Mouse (Mus musculus) left cerebral cortex, adult 18-20 months (tissue): Measurements from ENCODE around the gene Calr3. TPM values are rescaled to one million over a fixed set of nuclear protein-coding genes. Genes with fewer than 3 reads are reported as not detected.

ENCODE experiments used
- DNase-seq, 2 experiments: peaks; one replicate each; pipeline ENCODE4 v3.0.0; 2021 to 2022; ENCODE audit warnings: low spot score in 2 of 2, mixed read lengths in 1 of 2
- long read RNA-seq, 2 experiments: library from polyadenylated mRNA; stranded (forward); transcript quantifications; one replicate each; pipeline ENCODE4 v2.0.0; 2021
- total RNA-seq, 2 experiments: library from RNA; stranded (reverse); gene quantifications; 2 replicates each; pipeline ENCODE4 v1.2.3; 2021

Gene Calr3
- 1 to 10 TPM; 1.0 to 1.1 TPM for total RNA-seq
- long read RNA-seq, experiment 1, partial matches to known transcripts: 0 of 1 reads
- long read RNA-seq, experiment 1, other reads (novel, unspliced or antisense): 0 of 1 reads
- long read RNA-seq, experiment 2, partial matches to known transcripts: 0 of 1 reads
- long read RNA-seq, experiment 2, other reads (novel, unspliced or antisense): 0 of 1 reads

DNA sequence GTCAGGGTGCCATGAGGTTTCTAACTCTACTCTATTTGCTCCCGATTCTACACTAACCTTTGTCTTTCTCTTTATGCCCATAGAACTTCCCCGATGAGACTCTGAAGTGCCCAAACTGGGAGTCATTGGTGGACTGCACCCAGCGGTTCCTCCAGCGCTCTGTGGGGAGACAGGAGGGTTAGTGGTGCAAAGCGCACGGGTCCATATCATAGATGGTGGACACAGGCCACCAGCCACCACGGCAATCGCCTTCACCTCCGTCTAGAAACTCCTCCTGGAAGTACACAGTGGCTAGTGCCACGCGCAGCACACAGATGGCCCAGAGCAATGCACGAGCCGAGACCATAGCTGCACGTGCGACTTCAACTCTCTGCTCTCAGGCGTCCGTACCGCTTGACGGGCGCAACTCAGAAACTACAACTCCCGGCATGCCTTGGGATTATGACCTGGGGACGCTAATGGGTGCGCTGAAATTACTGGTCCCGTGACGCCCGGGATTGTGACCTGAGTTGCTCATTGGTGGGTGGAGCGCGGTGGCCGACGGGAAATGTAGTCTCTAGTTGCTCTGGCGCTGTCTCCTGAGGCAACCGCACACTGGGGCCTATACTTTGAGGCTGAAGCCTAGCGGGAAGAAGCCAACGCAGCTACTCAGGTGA is at the start of gene Calr3, which contains the start of gene 1700030K09Rik:
Gene Calr3, minus strand, starts transcription at position 533 of the 656 bp plus-strand sequence.
Gene 1700030K09Rik, plus strand, starts transcription at position 543 of the 656 bp plus-strand sequence.
- DNase-seq: peak; percentile 99 to 100

DNA sequence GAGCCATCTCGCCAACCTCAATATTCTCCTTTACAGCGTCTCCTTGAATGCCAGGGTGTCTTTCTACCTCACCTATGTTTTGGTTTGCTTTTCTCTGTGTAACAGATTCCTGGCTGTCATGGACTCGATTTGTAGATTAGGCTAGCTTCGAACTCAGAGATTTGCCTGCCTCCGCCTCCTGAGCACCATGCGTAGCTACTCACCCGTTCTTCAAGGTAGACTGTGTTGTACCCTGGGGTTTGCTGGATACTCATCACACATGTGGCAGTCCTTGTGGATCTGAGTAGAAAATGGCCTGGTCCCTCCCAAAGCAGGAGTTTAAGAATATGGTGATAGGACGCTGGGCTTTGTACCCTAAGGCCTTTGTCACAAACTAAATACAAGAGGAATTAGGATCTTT is 49.7 kb upstream of the Calr3 start:
- no peak for DNase-seq

DNA sequence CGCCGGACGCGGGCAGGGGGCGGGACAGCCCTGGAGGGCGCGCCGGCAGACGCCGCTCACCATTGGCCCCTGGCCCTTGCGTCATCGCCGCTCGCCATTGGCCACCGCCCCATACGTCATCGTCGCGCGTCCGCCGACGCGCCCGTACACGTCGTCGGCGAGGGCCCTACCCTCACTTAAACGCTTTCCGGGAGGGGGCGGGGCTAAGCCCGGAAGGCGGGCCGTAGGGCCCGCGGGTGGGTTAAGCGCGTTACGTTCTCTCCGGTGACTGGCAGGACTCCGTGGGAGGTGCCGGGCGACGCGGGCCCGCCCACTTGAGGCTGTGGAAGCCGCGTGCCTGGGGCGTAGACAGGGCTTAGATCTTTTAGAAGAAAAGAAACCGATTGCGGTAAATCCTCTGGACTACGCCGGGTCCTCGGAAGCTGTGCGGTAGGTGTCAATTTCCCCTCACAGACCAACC is 49.0 kb upstream of the Calr3 start:
- peak; percentile 100 for DNase-seq

DNA sequence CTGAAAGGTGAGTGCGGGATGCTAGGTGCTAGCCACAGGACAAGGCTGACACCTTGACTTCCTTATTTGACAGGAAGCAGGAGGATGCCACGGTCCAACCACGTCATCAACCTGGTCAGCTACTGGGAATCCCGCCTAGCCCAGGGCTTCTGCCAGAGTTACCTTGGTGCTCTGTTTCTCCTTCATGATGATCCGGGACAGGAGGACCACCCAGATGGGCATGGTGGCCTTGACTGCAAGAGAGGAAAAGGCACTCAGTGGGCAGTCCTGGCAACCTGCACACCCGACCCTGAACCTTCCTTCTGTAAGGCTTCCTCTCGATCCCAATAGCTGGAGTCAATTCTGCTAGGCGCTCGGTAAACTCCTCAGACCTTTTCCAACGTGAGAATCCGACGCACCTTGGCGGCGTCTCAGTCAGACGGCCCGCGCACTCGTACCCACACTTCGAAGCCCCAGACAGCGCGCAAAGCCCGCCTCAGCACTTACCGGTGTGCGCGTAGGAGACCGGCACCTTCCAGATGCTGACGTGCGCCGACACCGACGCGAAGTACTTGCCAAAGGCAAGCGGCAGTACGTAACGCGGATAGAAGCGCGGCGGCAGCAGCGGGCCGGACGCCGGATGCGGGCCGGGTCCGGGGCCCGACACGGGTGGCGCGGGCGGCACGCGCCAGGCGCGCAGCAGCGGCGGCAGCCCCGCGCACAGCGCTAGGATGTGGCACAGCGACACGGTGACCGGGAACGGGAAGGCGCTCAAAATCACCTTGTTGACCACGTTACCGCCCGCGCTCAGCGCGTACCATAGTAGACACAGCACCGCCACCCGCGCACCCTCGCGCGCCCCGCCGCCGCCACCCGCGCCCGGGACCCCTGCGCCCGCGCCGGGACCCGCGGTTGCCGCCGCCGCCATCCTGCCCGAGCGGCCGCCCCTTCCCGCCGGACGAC is 48.3 kb upstream of the Calr3 start, which contains the start of gene Slc35e1:
Gene Slc35e1, minus strand, starts transcription at position 935 of the 942 bp plus-strand sequence.
- peak; percentile 27 to 44 for DNase-seq

DNA sequence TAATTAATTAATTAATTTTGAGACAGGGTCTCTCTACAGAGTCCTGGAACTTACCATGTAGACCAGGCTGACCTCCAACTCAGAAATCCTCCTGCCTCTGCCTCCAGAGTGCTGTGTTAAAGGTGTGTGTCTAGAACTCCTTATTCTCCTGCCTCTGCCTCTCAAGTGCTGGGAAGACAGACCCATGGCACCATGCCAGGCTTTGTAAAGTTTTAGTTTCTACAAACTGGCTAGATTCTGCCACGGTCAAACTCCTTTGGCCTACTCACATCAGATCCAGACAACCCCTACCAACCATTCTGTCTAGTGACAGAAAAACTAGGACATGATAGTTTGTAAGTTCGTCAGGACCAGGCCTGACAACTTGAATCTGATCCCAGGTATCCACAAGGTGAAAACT is 47.3 kb upstream of the Calr3 start:
- DNase-seq: no peak

DNA sequence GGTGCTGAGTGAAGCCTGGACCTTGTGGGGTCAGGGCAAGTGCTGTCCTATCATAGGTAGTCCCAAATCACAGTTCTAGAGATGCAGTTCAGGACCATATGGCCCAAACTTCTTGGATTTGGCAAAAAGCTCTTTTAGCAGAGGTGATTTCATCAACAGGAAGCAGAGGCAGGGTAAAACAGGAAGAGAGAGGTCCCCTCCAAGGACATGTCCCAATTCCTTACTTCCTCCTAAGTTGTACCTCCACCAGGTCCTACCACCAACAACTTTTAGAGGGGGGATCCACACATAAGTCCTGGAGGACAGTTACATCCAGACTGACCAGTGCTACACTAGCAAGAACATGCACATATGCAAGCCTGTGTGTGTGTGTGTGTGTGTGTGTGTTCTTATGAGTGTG is 43.3 kb upstream of the Calr3 start:
- no peak for DNase-seq

DNA sequence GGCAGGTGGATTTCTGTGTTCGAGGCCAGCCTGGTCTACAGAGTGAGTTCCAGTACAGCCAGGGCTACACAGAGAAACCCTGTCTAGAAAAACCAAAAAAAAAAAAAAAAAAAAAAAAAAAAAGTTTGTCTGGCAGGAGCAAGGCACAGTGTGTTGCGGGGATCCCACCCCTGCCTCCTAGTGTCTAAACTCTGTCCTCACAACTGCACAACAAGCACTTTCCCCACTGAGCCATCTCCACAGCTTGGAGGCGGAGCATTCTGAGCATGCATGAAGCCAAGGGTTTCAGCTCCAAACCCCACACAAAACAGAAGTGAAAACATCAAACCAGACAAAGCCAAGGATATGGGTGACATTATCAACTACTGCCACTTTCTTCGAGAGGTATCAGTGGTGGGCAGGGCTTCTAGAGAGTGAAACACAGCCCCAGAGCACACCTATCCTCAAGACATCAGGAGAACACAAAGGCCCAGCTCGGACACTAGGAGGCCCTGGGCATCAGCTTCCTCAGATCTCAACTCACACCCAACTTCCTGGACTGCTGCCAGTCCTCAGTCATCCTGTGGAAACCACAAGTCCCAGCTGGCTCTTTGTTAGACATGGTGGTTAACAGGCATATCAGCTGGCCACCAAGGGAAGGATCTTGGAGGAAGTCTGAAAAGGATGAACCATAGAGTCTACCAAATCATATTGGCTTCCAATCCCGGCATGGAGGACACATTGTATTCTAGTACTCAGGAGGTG is 42.0 kb upstream of the Calr3 start:
- no peak for DNase-seq

DNA sequence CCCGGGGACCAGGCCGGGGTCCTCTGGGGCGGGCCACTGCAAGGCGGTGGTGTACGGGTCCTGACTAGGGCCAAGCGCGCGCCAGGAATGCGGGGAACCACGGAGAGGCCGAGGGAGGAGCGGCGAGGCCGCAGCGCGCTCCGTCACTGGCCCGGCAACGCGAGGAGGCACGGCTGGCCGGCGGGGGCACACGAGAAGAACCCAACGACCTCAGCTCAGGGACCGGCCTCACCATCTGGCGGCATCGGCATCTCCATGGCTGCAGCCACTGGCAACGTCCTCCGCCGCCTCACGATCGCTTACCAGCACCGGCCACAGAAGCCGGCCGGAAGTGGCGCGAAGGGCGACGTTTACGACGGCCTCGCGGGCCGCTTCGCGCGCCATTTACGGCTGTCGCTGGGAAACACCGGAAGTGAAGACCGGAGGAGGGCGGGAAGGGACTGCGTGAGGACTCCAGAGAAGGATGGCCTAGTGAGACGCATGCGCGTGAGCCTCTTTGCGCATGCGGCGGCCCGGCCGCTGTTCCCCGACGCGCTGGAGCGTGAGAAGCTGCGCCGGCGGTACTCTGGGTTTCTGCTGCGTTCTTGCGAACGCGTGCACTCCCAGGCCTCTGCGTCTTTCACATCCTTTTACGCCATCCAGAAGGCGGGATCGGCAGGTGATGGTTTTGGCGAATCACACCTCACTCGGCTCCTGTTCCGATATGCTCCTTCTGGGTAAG is 31.3 kb upstream of the Calr3 start, which contains the start of gene Cherp:
Gene Cherp, minus strand, starts transcription at position 401 of the 721 bp plus-strand sequence.
- DNase-seq: peak; percentile 97 to 98

DNA sequence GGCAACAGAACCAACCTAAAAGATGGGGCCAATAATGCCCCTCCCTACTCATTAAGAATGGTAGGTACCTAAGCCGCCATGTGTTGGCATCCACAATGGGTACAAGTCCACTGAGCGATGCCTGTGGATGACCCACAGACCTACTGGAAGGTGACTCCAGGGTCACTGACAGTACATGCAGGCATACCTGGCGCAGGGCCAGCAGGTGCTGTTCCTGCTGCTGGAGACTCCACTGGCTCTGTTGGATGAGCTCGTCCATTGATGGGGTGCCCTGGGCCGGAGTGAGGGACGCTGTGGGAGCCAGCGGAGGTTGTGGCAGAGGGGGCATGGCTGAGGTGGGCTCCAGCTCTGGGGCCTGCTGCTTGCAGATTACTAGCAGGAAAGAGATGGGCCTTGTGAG is 27.0 kb upstream of the Calr3 start:
- no peak for DNase-seq

DNA sequence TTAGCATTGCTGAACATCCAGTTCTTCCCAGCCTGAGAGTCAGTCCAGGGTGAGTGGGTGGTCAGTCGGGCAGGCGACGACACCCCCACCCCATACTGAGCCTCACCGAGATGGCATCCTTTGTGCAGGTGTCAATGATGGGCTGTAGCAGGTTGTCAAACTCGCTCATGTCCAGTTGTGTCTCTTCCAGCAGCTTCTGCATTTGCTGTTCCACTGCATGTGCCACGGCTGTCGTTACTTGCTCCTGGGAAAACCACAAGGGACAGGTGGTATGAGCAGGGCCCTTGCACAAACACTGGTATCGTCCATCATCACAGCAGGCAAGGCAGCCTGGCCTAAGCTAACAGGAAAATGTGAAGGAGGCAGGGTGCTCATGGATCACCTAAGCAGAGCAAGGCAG is 26.3 kb upstream of the Calr3 start:
- no peak for DNase-seq

DNA sequence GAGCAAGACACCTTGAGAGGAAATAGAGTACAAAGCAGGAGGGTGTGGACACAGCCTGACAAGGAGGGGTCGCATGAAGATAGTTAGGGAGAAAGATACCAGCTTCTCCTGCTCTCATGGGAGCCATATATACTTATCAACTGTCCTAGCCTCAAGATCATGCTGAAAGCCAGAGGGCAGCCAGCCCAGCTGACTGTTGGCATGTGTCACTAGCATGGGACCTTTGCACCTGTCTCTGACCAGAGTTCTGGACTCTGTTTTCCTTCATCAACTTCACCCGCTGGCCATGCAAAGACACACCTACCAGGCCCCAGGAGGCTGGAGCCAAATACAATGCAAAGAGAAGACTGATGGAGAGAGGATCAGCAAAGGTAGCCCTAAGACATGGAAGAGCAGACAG is 25.6 kb upstream of the Calr3 start:
- no peak for DNase-seq

DNA sequence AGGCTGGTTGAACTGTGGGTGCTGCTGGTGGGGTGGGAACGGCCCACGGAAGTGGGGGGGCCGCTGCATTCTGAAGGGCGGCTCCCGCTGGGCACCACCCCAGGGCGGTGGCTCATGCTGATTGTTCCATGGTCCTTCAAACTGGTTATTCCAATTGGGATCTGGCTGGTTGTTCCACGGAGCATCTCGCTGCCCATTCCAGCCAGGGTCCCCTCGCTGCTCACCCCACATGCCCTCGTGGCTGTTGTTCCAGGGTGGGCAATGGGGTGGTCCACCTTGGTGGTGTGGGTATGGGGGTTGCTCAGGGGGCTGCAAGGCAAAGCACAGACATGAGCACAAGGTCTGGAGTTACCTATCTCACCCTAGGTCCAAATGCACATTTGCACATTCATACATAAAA is 20.5 kb upstream of the Calr3 start:
- DNase-seq: no peak

DNA sequence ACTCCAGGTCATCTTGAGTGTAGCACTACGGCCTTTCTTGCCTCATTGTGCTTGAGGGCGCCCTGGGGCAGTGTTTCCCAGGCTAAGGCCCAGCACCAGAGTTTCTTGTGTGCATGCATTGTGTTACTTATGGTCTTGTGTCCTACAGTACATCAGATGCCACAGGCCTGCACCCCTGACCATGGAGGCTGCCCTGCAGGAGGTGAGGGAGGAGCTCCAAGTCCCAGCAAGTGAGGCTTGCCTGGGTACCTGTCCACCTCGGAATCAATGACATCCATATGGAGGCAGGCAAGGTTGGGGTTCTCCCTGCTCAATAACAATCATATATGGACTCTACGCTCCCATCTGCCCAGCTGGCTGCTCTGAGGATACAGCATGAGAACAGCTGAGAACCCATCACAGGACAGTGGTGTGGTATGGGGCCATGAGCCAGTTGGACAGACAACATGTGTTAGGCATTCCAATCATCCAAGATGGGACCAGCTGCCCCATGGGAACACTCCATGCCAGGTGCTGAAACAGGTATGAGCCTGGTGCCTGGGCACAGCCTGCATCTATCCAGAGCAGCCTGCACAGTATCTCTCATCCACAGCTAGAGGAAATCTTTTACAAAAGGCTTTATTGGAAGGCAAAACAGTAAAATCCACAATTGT is 16.3 kb upstream of the Calr3 start:
- DNase-seq: no peak

DNA sequence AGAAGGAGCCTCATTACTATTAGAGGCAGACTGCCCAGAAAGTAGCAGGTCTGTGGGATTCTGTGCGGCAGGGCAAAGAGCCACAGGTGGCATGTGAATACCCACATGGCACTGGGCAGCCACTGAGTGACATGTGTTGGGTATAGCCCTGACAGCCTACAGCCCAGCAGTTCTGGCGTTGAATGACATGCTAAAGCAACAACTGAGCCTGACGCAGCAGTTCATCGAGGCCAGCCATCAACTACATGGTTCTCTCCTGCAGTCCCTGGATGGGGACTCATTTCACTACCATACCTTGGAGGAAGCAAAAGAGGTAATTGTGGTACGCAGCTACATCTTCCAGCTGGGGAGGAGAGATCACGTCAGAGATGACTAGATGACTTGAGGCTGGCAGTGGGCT is 14.8 kb upstream of the Calr3 start:
- DNase-seq: no peak

DNA sequence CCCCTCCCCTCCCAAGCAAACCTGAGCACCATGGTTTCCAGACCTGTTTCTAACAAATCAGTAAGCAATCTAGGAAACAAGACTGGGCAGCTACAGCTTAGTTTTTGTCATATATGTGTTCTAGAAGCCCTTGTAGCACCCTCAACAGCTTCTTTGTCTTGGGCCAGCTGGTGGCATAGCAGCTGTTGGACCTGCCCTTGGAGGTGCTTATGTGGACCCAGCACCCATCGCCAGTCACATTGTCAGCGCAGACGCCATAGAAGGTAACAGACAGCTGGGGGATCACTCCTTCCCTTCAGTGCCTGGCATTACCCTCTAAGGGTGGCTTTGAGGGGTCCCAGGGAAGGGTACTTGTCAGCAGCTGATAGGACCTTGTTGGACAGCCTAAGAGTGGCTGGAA is 14.1 kb upstream of the Calr3 start:
- no peak for DNase-seq

DNA sequence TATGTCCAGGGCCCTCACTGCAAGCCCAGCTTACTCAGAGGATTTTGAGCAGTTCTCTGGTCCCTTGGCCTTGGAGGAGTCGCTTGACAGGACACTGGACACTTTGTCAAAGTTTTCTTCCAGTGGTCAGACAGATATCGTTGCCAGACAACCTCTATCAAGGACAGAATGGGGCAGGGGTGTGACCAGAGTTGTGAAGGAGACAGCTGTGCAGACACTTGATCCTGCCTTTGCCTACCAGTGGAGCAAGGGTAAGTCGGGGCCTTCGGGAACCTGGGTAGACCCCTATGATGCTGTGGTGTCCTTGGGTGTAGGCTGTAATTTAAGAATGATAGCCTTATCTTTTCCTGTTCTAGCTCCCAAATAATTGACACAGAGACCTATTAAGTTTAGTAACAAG is 11.6 kb upstream of the Calr3 start:
- no peak for DNase-seq

DNA sequence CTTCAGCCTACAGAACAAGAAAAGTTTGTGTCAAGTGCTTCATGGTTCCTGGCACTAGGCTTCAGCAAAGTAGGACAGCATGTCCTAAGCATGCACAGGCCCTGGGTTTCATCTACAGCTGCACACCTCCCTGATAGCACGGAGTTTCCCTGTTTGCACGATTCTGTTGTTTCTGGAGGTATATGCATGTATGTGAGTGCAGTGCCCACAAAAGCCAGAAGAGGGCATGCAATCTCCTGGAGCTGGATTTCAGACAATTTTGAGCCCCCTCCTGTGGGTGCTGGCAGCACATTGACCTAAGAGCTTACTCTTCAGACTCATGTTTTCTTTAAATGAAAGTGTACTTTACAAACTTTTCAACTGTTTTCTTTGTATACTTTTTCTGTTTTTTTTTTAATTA is 10.2 kb upstream of the Calr3 start:
- no peak for DNase-seq

DNA sequence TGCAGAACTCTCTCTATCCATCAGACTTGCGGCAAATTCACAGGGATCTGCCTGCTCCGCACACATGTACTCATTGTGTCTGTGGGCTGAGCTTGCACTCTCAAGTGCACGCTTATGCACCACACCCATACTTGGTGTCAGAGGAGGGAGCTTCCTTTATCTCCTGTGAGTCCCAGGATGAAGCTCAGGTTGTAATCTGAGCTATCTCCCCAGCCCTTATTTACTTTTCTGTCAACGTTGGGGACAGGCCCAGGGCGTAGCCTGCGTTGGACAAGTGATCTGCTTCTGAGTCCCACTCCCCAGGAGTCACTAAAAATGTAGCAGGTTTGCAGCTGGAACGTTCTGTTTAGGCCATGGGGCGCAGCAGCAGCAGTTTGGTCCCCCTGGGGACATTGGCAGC is 7.8 kb upstream of the Calr3 start:
- no peak for DNase-seq

DNA sequence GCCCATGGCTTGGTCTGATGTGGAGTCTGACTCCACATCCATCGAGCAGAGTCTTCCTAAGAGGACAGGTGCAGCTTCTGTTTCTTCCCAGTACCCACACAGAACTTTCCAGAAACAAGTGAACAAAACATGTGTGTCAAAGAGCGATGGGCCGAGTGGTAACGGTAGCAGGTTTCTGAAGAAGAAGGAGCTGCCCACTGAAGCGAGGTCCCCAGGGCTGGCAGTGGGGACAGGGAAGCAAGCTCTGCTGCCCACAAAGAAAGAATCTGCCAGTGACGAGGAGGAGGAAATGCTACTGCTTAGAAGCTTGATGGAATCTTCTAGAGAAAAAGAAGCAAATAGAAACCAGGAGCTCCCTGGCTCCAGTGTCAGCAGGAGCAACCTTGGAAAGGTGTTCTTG is 1.4 kb upstream of the Calr3 start:
- no peak for DNase-seq

DNA sequence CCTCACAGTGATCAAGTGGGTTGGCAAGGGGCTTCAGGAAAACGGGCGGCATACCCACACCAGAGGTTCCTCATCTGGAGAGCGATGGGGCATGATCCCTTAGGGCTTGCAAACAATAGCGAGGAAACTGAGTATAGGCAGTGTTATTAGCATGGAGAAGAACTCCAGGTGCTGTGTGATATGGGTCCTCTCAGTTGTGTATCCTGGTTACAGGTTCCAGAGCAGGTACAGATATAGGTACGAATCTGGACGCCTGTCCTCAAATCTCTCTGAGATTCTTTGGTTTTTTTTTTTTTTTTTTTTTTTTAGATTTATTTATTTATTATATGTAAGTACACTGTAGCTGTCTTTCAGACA is 302 bp upstream of the Calr3 start:
- no peak for DNase-seq
